Mouse (Mus musculus): Measurements from ENCODE around the gene Mobp. TPM values are rescaled to one million over a fixed set of nuclear protein-coding genes. Genes with fewer than 3 reads are reported as not detected.

Gene Mobp
- polyA plus RNA-seq, 1 experiment from 2014 or later: not detected

DNA sequence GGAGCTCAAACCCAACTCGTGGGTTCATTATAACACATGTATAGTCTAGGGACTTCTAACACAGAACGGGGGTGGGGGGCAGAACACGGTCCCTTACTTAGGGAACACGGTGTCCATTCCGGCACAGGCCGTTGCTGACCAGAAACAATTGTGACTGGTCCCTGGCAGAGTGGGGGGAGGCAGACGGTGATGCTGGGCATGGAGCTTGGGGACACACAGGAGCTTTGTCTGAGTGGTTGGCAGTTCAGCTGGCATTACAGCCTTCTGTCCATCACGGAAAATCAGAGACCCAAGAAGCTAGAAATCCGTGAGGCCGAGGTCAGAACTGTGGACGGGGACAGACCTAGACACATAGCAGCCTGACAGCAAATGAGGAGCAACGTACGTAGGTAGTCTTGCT is 5.0 kb upstream of the Mobp start:
- WGBS: 80% methylated on average over 13 of the region's 13 CpGs
- H3K4me2 ChIP-seq: no peak overlapping the region
- H3K4me1 ChIP-seq: no peaks in the 10 kb centered on the region
- ATAC-seq (ENCODE audit: borderline replicate concordance, extremely low read depth, low FRiP score, low TSS enrichment): no peak
- H3K27ac ChIP-seq: no peak overlapping the region
- no peaks in the 10 kb centered on the region for H3K9me3 ChIP-seq
- H3K4me3 ChIP-seq: no peak overlapping the region
- H3K36me3 ChIP-seq: no peaks in the 10 kb centered on the region
- H3K27me3 ChIP-seq: no peaks in the 10 kb centered on the region
- no peak overlapping the region for H3K9ac ChIP-seq

DNA sequence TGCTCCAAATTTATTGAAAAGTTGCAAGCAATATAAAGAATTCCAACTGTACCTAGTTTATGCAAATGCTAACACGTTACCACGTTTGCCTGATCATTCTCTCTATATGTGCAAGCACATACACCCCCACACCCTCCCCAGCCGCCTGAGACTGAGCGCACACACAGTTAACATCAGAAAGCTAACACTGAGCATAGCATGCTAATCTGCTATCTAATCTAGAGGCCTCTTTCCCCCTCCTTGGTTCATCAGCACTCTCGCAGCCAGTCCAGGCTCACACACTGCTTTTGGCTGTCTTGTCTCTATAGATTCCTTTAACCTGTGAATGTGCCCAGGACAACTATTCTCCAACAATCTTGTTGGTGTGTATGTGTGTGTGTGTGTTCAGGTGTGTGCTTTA is 1.6 kb downstream of the Mobp start:
- ATAC-seq (ENCODE audit: borderline replicate concordance, extremely low read depth, low FRiP score, low TSS enrichment): no peak
- no peak overlapping the region for H3K9ac ChIP-seq
- no peaks in the 10 kb centered on the region for H3K4me1 ChIP-seq
- H3K4me3 ChIP-seq: no peak overlapping the region
- no peaks in the 10 kb centered on the region for H3K9me3 ChIP-seq
- no peak overlapping the region for H3K4me2 ChIP-seq
- H3K36me3 ChIP-seq: no peaks in the 10 kb centered on the region
- WGBS: 66% methylated on average over 5 of the region's 5 CpGs
- H3K27ac ChIP-seq: no peak overlapping the region
- no peaks in the 10 kb centered on the region for H3K27me3 ChIP-seq

DNA sequence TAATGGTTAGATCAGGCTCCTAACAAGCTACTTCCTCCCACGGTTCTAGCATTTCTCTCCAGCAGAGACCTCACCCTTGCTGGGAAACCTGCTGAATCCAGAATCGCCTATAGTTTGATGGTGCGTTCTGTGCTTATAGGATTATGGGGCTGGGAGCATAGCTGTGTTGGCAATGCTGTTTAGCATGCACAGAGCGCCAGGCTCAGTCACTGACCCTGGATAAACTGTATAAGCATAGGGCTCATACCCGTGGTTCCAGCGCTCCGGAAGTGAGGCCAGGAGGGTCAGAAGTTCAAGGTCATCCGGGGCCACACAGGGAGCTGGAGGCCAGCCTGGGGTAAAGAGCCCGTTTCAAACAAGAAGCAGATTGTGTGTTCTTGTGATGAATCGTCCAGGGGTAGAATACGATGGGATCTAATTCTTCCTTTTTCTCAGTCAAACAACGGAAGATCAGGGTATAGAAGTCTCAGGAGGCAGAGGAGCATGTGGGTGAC is 2.4 kb downstream of the Mobp start:
- no peaks in the 10 kb centered on the region for H3K4me1 ChIP-seq
- H3K27ac ChIP-seq: no peak overlapping the region
- no peak overlapping the region for H3K4me3 ChIP-seq
- no peak for ATAC-seq (ENCODE audit: borderline replicate concordance, extremely low read depth, low FRiP score, low TSS enrichment)
- H3K4me2 ChIP-seq: no peak overlapping the region
- H3K9ac ChIP-seq: no peak overlapping the region
- H3K27me3 ChIP-seq: no peaks in the 10 kb centered on the region
- no peaks in the 10 kb centered on the region for H3K36me3 ChIP-seq
- no peaks in the 10 kb centered on the region for H3K9me3 ChIP-seq
- 70% methylated on average over 12 of the region's 12 CpGs for WGBS

DNA sequence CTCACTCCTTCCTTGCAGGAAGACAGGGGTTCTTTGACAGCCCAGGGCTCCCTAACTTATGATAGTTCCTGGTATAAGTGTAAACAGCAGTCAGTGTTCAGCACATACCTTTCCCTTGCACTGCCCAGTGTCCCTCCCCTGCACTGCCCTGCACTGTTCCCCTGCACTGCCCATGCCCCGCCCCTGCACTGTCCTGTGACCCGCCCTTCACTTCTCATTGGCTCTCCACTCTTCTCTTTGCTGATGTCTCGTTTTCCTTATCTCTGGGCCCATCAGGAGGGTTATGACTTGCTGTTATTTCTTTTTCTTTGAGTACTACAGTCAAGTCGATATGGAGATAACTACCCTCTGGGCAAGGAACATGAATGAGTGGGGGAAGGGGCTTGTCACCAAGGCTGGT is 8.5 kb downstream of the Mobp start:
- ATAC-seq (ENCODE audit: borderline replicate concordance, extremely low read depth, low FRiP score, low TSS enrichment): no peak
- WGBS: 29% methylated on average over 4 of the region's 4 CpGs
- Histone ChIP-seq H3K4me1 (no peaks in the 10 kb centered on the region), H3K36me3 (no peaks in the 10 kb centered on the region), H3K4me3 (no peak overlapping the region), H3K9me3 (no peaks in the 10 kb centered on the region), H3K27ac (no peak overlapping the region), H3K4me2 (no peak overlapping the region), H3K9ac (no peak overlapping the region), H3K27me3 (no peaks in the 10 kb centered on the region)

DNA sequence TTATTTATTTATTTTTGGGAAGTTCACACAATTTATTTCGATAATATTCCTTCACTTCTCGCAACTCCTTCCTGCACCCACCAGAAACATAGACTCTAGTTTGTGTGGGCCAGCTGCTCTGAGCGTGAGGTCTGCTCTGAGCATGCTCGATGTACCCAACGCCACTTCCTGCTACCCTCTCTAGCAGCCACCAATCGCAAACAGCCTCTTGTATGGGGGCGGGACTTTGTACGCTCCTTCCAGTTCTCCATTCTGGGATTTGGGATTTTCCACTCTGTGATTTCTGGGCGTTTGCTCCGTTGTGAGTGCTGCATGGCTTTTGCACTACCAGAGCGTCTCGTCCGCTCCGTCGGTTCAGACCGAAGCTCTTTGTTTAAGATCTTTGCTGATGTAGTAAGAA is 14.4 kb downstream of the Mobp start:
- 84% methylated on average over 16 of the region's 16 CpGs for WGBS

DNA sequence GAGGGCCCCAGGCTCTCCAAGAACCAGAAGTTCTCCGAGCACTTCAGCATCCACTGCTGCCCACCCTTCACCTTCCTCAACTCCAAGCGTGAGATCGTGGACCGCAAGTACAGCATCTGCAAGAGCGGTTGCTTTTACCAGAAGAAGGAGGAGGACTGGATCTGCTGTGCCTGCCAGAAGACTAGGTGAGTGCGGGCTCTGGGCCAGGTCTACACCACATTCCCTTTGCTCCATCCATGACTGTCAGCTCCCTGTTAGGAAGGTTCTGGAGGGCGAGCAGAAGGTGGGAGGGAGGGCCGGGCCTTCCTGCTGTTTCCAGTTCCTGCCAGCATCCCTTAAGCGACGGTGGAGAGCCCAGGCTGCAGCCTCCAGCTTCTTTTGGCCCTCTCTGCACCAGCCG is 18.3 kb downstream of the Mobp start:
- no peaks in the 10 kb centered on the region for H3K9me3 ChIP-seq
- 62% methylated on average over 11 of the region's 11 CpGs for WGBS
- no peak overlapping the region for H3K9ac ChIP-seq

More for the DNA sequence above, 14.4 kb downstream of the Mobp start:
- peaks cover 4% of the 10 kb centered on the region; the same call in 1 of the 2 replicates for H3K27me3 ChIP-seq
- no peak overlapping the region for H3K27ac ChIP-seq
- no peak for ATAC-seq (ENCODE audit: borderline replicate concordance, extremely low read depth, low FRiP score, low TSS enrichment)
- no peaks in the 10 kb centered on the region for H3K36me3 ChIP-seq
- no peaks in the 10 kb centered on the region for H3K4me1 ChIP-seq
- no peaks in the 10 kb centered on the region for H3K9me3 ChIP-seq
- H3K9ac ChIP-seq: no peak overlapping the region
- H3K4me2 ChIP-seq: no peak overlapping the region
- H3K4me3 ChIP-seq: no peak overlapping the region

DNA sequence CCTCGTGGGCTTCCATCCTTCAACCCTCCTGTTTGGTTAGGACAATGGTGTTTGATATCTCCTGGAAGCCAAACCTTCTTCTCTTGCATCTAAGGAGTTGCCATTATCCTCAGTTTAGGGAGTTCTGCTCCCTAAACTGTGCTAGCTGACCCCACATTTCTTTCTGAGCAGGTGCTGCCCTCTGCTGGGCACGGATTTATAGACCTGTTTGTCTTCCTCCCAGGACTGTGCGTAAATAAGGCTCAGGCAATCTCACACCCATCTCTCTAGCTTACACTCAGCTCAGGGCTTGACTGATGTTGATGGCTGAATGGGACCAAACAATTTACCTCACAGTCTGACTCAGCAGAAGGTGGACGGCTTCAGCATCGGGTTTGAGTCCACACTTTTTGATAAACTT is 21.8 kb downstream of the Mobp start:
- Histone ChIP-seq H3K9me3 (no peaks in the 10 kb centered on the region), H3K4me3 (no peak overlapping the region), H3K4me2 (no peak overlapping the region), H3K27ac (no peak overlapping the region), H3K4me1 (no peaks in the 10 kb centered on the region), H3K9ac (no peak overlapping the region), H3K27me3 (peaks cover 4% of the 10 kb centered on the region; the same call in 1 of the 2 replicates), H3K36me3 (no peaks in the 10 kb centered on the region)
- 35% methylated on average over 5 of the region's 5 CpGs for WGBS
- no peak for ATAC-seq (ENCODE audit: borderline replicate concordance, extremely low read depth, low FRiP score, low TSS enrichment)

More for the DNA sequence above, 18.3 kb downstream of the Mobp start:
- Histone ChIP-seq H3K4me1 (no peaks in the 10 kb centered on the region), H3K4me2 (no peak overlapping the region), H3K27me3 (peaks cover 4% of the 10 kb centered on the region; the same call in 1 of the 2 replicates), H3K4me3 (no peak overlapping the region), H3K36me3 (no peaks in the 10 kb centered on the region), H3K27ac (no peak overlapping the region)
- no peak for ATAC-seq (ENCODE audit: borderline replicate concordance, extremely low read depth, low FRiP score, low TSS enrichment)

DNA sequence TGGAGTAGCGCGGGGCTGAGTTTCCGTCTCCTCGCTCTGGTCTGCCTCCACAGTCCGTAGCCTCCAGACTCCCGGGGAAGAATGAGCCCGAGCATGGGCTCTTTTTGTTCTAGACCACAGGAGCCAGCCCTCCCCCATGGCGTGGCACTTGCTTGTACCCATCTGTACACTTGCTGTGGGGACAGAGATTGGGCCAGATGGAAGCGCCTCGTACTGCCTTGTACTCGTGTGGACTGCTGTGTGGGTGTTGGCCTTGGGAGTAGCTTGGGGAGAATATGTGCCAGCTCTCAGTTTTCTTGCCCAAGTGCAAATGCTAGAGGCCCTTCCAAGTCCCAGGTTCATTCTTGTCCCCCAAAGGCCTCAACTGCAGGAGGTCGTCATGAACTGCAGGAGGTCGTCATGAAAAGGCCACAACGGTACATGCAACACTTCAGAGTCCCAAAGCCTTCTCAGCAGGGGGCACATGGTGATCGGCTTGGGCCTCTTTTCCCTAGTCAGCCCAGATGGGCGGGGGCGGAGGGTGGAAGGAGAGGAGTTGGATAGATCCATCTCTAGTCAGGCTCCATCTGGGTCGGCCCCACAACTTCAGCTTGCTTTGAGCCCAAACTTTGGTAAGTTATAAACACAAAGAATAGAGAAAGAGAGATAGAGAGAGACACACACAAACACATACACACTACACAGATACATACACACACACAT is 25.1 kb downstream of the Mobp start:
- H3K4me2 ChIP-seq: no peak overlapping the region
- H3K9me3 ChIP-seq: no peaks in the 10 kb centered on the region
- no peak for ATAC-seq (ENCODE audit: borderline replicate concordance, extremely low read depth, low FRiP score, low TSS enrichment)
- H3K9ac ChIP-seq: no peak overlapping the region
- H3K36me3 ChIP-seq: no peaks in the 10 kb centered on the region
- no peaks in the 10 kb centered on the region for H3K4me1 ChIP-seq
- no peak overlapping the region for H3K4me3 ChIP-seq
- H3K27ac ChIP-seq: no peak overlapping the region
- no peaks in the 10 kb centered on the region for H3K27me3 ChIP-seq
- WGBS: 88% methylated on average over 18 of the region's 18 CpGs

DNA sequence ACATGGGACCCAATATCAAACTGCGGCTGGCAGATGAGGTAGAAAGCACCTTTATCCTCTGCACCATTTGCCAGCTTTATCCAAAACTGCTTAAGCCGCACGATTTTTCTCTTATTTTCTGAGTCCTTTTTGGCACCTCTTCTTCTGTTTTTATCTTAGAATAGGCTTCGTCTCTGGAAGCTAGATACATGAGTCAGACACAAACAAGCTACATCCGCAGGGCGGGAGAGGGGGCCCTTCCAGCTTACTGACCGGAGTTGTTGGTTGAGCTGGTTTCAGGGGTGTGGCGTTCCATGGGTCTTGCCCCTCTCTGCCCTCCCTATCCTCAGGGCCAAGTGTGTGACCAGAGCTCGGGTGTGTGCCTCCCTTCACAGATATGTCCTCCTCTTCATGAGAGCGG is 29.3 kb downstream of the Mobp start:
- H3K4me3 ChIP-seq: no peak overlapping the region
- H3K9me3 ChIP-seq: no peaks in the 10 kb centered on the region
- no peak overlapping the region for H3K4me2 ChIP-seq
- no peak overlapping the region for H3K9ac ChIP-seq
- H3K4me1 ChIP-seq: no peaks in the 10 kb centered on the region
- ATAC-seq (ENCODE audit: borderline replicate concordance, extremely low read depth, low FRiP score, low TSS enrichment): no peak
- H3K27ac ChIP-seq: no peak overlapping the region
- no peaks in the 10 kb centered on the region for H3K36me3 ChIP-seq
- WGBS: 80% methylated on average over 10 of the region's 10 CpGs
- H3K27me3 ChIP-seq: no peaks in the 10 kb centered on the region

DNA sequence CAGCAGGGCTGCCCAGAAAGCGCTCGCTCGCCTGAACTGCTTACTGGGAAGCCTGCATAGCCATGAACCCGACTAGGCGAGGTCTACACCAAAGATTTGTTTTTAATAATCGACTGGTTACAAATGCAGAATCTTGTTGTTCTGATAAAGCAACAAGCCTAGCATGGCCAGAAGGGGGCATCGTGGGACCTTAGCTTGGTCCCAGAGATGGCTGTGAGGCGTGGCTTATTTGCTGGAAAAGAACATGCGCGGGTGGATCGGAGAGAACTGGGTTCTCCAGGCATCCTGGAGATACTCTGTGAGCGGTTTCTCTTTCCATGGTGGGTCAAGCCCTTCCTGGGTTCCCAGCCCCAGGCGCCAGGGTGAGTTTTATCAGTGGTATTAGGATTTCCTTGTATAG is 35.0 kb downstream of the Mobp start:
- no peak overlapping the region for H3K9ac ChIP-seq

DNA sequence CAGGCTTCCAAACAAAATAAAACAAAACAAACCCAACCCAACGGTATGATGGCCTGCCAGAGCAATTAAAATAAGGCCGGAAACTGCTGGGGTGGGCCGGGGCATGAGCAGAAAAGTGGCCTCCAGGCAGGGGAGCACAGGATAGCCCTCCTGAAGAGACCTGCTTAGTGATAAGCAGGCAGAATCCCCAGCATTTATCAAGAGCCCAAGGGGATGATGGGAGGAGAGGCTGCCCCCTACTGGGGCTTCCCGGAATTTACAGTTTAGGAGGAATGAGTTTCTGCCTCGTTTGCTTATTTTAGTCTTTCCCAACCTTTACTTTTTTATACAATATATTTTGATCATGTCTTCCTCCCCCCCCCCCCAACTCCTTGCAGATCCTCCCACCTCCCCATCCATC is 37.3 kb downstream of the Mobp start:
- Histone ChIP-seq H3K9ac (no peak overlapping the region), H3K4me3 (no peak overlapping the region), H3K9me3 (no peaks in the 10 kb centered on the region), H3K36me3 (no peaks in the 10 kb centered on the region), H3K27me3 (no peaks in the 10 kb centered on the region), H3K27ac (no peak overlapping the region), H3K4me1 (0 out of 2 replicates have a peak, but pooled peaks cover 3% of the 10 kb centered on the region), H3K4me2 (no peak overlapping the region)
- no peak for ATAC-seq (ENCODE audit: borderline replicate concordance, extremely low read depth, low FRiP score, low TSS enrichment)
- 72% methylated on average over 5 of the region's 5 CpGs for WGBS

More for the DNA sequence above, 35.0 kb downstream of the Mobp start:
- Histone ChIP-seq H3K4me1 (no peaks in the 10 kb centered on the region), H3K36me3 (no peaks in the 10 kb centered on the region), H3K4me3 (no peak overlapping the region), H3K4me2 (no peak overlapping the region), H3K27me3 (no peaks in the 10 kb centered on the region), H3K9me3 (no peaks in the 10 kb centered on the region), H3K27ac (no peak overlapping the region)
- ATAC-seq (ENCODE audit: borderline replicate concordance, extremely low read depth, low FRiP score, low TSS enrichment): no peak
- WGBS: 28% methylated on average over 13 of the region's 13 CpGs

DNA sequence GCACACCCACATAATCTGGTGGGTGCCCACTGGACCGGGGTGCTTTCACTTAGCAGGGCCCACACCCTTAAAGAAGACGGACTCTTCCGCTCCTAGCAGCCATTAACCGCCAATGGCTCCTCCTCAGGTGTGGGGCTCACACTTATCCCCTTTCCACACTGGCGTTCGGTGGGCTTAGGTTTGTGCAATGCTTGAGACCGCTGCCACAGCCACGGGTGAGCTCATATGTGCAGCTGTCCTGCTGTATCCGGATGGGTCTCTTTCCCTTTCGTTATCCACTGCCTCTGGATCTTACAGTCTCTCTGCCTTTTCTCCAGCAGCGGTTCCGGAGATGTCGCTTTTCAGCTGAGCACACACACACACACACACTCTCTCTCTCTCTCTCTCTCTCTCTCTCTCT is 41.4 kb downstream of the Mobp start:
- Histone ChIP-seq H3K27me3 (no peaks in the 10 kb centered on the region), H3K4me3 (peak overlapping the region; percentile 36), H3K4me2 (peak overlapping the region; percentile 65), H3K9me3 (no peaks in the 10 kb centered on the region), H3K27ac (no peak overlapping the region), H3K9ac (no peak overlapping the region), H3K4me1 (0 out of 2 replicates have a peak, but pooled peaks cover 3% of the 10 kb centered on the region), H3K36me3 (no peaks in the 10 kb centered on the region)
- 27% methylated on average over 13 of the region's 13 CpGs for WGBS
- no peak for ATAC-seq (ENCODE audit: borderline replicate concordance, extremely low read depth, low FRiP score, low TSS enrichment)

Measured in lung, embryonic 15.5 days (tissue).